Mouse (Mus musculus) heart, adult 18-20 months (tissue): ENCODE data around the gene Stim1. TPM values are rescaled to one million over a fixed set of nuclear protein-coding genes. Genes with fewer than 3 reads are reported as not detected.

Experiments
- DNase-seq, 2 experiments: peaks; one replicate each; pipeline ENCODE4 v3.0.0; 2021 to 2022; ENCODE audit warnings: mixed read lengths in 1 of 2
- total RNA-seq, 2 experiments: library from RNA; stranded (reverse); gene quantifications; 2 replicates each; pipeline ENCODE4 v1.2.3; 2021

Gene Stim1
- total RNA-seq, 2 experiments from 2014 or later: 20.7 to 25.8 TPM

DNA sequence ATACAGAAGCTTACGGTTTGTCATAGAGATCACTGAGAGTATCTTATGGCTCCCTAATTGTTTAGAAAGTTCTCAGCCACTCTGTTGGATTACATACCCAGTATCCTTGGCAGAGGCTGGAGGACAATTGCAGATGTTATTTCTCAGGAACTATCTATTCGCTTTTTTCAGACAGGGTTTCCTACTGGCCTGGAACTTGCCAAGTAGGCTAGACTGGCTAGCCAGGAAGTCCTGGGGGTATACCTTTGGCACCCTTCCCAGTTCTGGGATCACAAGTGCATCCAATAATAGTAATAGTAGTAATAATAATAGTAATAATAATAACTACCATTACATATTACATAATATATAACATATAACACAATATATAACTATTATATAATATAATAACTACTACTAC, 38.0 kb downstream of the Stim1 start:
- peak; percentile 40 for DNase-seq

DNA sequence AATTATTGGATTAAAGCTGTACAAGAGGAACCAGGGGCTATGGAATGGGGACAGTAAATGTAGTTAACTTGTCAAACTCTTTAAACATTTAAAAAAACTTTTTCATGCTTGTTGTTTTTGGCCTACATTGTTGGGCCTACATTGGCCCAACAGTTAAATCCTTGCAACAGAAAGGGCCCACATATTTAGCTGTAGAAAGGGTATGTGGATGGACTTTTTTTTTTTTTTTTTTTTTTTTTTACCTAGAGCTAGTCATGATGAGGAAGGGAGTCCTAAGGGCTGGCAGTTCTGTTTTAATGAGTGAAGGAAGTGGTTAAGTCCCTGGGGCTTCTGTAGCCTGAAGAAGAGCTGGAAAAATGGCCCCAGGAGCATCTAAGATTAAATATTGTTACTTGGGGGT, 42.7 kb downstream of the Stim1 start:
- DNase-seq: no peak

DNA sequence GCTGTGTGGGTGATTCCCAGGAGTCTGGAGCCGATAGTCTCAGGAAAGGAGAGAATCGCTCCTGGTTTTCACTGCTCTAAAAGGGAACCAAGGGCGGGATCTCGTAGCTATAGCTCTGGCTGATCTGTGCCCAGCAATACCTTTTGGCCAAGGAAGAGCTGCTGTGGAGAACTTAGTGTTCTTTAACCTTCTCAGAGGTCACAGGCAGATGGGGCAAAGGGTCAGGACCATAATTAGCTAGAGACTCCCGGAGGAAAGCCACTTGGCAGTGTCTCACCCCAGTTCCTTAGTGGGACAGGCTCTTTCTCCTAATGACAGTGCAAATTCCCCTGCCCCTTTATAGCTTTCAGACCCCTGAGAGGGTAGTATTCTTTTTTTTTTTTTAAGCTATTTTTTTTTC, 43.2 kb downstream of the Stim1 start:
- no peak for DNase-seq

DNA sequence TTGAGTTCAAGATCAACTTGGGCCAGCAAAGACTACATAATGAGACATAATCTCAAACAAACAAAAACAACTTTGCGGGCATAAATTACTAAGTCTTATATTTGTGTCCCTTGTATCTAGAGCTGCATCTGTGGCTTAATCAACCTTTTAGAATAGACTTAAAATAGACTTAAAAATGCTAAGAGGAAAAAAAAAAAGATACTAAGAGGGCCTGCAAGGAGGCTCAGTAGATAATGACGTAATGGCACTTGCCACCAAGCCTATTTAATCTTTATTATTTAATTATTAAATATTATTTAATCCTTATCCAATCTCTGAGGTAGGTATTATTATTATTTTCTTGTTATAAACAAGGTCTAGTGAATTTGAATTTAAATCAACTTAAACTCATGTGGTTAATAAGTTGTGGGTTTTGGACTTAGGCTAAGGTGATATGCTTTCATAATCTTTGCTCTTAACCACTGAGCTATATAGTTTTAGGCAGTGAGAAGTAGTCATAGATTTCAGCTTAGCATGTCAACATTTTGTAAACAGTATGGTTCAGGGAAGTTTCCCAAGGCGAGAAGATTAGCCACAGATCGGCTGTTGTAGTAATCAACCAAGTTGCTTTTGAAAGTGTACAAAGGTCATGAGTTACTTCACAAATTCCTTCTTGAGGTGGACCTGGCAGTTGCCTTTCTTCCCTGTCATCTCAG, 45.4 kb downstream of the Stim1 start:
- no peak for DNase-seq

DNA sequence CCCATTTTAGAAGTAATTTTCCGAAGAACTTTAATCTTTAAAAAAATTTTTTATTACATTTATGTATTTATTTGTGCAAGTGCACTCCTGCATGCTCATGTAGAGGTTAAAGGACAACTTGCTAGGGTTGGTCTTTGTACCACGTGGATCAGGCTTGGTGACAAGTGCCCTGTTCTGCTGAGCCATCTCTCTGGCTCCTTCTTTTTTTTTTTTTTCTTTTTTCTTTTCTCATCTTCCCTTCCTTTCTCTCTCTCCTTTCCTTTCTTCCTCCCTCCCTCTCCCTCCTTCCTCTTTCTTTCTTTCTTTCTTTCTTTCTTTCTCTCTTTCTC, 45.9 kb downstream of the Stim1 start:
- no peak for DNase-seq

DNA sequence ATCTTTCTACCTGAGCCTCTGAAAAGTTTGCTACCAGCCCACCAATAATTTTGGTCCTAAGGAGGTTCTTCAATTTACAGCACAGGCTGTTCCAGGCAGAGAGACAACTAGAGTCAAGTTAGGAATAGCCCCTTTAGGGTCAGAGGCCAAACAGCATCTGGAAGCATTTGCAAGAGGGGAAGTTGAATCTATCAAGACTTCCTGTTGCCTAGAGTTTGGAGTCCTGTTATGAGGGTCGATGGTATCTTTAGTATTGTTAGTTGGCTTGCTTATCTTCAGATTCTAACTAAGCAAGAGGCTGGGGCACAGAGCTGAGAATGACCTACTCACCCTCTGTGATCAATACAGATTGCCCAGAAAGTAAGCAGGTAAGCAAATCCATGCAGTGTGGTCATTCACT, 46.5 kb downstream of the Stim1 start:
- DNase-seq: no peak

DNA sequence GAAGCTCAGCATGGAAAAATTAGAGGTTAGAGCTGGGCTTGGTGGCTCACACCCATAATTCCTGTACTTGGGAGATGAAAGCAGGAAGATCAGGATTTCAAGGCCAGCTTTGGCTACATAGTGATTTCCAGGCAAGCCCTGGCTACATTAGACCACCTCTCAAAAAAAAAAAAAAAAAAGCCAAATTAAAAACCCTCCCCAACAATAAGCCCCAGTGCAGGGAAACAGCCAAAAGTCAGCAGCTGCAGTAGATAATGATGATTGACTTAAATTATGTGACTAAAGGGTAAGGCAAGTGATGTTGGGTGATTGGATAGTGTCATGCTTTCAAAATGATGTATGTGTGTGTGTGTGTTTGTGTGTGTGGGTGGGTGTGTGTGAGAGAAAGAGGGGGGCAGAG, 47.3 kb downstream of the Stim1 start:
- no peak for DNase-seq

DNA sequence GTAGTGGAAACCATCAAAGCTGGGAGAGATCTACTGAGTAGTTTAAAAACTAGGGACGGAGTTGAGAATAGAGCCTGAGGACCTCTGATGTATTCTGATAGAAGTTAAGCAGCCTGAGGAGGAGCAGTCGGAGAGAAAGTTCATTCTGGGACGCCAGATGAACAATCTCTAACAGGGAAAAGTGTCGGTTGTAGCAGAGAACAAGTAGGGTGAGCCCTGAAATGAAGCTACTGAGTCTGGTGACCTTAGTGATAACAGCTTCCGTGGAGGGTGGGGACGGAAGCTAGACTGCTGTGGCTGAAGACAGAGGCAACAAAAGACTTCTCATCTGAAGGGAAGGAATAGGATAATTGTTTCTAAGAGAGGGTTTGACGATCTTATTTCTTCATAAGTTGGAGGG, 47.8 kb downstream of the Stim1 start:
- peak in 1 of 2 experiments; percentile 23 for DNase-seq

DNA sequence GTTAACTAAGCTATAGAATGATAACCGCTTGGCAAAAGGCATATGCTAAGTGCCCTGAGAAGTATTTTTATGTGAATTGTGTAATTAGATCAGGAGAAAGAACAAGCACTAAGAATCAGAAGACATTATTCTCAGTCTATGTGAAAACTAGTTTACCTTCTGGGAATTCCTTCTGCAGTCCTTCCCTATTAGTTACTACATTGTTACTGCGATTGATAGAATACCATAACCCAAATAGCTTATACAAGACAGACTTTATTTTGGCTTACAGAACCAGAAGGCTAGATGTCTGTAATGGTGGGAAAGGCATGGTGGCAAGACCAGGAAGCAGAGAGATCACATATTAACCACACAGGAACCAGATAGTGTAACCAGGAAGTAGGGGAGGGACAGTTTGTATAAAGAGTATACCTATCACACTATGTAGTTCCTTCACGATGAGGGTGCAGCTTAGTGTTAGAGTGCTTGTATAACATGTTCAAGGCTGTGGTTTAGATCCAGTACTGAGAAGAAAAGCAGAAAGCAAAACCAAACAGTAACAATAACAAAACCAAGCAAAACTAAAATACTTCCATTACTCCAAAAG, 50.1 kb downstream of the Stim1 start:
- no peak for DNase-seq

DNA sequence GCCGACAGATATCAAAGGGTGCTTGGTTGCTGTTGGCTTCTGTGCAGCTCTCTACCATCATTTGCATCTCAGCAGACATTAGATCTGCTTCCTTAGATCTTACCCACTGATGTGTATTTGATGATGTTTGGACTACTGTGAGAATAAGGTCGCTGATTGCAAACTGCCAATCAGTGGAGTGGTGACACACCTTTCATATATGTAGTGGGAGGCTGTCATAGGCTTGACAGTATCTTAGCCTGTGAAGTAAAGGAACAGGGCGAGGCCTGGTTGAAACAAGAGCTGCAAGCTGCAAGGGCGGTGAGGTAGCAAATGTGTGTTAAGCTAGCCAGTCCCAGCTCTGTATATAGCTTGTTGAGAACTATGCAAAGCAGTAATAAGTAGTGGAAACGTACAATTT, 54.5 kb downstream of the Stim1 start:
- no peak for DNase-seq

DNA sequence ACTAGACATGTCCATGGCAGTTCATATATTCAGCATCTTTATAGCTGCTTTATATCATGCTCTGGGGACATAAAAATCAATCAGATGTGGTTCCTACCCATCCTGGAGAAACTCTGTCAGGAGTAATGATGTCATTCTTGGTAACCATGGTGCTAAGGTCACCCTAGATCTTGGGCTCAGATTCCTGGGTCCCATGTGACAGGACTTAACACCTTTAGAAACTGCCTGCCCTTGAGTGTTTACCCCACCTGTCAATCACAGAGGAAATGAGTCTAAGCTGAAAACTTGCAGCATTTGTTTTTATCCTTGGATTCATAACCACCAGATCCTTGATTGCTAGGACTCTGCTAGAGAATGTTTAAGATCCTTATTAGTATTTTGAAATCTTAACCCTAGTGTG, 58.7 kb downstream of the Stim1 start:
- no peak for DNase-seq

DNA sequence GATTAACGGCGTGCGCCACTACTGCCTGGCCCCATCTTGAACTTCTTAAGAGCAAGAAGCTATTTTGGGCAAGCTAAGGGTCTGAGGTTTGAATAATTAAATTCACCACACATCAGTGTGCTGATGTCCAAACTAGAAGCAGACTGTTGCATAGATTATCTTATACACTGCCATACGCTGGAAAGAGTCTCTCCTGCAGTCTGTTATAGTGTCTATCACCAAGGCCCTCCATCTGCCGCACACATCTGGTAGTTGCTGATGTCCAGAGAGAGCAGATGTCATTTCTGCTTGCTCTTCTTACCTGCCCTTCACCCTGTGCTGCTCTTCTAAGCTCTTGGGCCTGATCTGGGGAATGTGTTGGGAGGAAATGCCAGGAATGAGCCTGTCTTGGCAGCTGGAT, 62.7 kb downstream of the Stim1 start:
- no peak for DNase-seq

DNA sequence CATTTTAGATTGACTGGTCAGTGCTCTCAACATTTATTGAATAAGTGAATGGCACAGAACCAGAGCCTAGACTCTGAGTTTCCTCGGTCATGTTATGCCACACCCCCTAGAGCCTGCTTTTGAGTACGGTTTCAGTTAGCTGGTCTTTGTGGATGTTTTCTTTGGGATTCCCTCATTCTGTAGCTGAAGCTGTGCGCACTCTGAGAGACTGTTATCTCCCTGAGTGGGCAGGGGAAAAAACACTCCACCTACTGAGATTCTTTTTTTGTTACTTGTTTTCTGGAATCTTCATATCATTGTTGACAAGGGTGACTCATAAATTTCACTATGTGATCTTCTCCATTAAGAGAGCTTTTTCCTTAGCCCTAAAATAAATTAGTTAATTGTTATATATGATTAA, 63.9 kb downstream of the Stim1 start:
- peak in 1 of 2 experiments; percentile 32 for DNase-seq

DNA sequence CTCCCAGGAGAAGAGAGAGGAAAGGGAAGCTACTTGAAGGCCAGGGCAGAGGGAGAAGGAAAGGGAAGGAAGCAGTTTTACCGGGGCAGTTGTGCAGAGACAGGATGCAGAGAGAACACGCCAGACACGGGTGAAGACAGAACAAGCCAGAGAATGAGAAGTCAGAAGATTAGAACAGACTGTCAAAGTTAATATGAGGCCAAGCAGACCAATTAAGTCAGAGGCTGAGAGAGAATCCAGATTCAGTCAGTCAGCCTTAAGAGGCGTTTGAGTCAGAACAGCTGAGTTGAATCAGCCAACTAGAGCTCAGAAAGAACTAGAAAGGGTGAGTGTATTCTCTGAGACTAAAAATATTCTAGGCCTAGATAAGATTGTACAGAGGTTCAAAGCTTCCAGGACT, 66.1 kb downstream of the Stim1 start:
- DNase-seq: peak; percentile 47 to 62

DNA sequence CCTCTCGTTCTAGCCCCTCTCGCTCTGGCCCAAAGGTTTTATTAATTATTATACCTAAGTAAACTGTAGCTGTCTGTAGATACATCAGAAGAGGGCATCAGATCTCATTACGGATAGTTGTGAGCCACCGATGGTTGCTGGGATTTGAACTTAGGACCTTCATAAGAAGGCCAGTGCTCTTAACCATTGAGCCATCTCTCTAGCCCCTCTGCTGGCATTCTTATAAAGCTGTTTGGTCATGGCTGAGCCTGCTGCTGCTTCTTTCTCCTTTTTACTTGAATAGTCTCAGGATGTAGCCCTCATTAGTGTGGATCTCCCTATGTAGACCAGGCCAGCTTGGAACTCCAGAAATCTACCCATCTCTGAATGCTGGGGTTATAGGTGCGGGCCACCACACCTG, 69.7 kb downstream of the Stim1 start:
- no peak for DNase-seq

DNA sequence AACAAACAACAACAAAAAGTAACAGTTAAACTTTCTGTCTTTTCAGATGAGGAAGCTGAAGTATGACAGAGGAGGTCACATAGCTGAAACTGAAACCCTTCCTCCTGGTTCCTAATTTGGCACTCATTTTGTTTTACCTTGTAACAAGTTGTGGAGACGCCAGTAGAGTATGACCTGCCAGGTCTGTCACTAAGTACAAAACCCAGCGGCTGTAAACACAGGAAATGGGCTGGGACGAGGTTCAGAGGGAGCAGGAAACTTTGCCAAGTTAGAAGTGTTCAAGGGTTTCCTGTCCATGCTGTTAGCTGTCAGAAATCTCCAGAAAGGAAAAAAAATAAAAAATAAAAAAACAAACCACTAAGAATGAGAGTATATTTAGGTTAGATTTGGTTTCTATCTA, 70.3 kb downstream of the Stim1 start:
- DNase-seq: peak; percentile 79 to 91

DNA sequence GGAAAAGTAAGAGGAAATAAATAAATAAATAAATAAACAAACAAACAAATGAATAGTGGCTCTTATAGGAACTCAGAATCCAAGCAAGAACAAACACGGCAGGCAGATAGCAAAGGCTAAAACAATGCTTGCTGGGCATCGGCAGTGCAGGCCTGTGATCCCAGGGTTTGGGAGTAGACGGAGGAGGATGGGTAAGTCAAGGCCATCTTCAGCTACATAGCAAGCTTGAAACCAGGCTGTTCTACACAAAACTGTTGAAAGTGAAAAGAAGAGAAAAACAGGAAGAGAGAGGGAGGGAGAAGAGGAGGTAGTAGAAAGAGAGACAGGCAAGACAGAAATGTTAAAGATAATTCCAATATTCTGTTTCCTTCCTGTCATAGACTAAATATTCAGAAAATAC, 71.3 kb downstream of the Stim1 start:
- DNase-seq: no peak

DNA sequence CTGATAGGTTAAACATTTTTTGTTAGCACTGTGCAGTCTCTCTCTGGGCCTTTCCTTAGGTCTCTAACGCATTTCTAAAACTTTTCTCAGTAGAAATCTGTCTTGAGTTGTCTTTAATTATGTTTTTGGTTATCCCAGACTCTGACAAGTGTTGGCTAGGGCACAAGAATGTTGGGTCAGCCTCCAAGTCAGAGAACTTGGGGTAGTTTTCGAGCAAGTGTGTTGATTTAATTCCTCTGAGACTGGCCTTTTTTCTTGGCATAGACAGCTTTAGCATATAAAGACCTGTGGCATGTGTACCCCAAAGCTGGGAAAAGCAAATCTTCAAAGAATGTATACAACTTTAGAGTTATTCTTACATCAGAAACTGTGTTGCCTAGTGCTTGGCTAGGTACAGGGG, 78.3 kb downstream of the Stim1 start:
- peak; percentile 72 to 74 for DNase-seq

DNA sequence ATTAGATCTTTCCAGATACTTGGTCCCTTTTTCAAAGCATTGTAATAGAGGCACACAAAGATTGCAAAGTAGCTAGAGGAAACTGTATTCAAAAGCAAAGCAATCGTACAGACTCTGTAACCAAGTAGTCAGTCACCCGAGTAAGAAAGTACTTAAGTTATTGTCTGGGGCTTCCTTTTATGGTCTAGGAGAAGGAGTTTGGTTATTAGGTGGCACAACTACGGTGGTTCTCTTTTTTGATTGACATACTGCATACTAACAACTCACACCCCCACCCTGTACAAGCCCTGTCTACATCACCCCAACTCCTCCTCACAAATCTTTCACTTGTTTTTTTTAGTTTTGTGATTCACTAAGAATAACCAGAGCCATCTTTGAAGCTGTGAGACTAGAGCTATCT, 79.7 kb downstream of the Stim1 start:
- no peak for DNase-seq

DNA sequence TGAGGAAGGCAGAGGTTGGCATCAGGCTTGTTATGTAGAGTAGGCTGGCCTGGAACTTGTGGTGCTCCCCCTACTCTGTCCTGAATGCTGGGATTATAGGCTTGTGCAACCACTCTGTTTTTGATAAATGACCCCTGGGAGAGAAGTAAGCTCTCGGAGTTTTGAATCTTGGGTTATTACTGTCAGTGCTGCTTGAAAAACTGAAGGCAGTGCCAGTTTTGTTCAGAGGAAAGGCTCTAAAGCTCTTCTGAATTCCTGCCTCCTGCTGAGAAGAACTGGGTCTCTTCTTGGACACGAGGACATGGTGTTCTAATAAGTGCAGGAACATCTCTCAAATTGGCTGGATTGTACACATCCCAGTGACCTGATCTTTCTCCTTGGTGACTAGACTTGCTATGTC, 81.1 kb downstream of the Stim1 start:
- peak in 1 of 2 experiments; percentile 31 for DNase-seq

DNA sequence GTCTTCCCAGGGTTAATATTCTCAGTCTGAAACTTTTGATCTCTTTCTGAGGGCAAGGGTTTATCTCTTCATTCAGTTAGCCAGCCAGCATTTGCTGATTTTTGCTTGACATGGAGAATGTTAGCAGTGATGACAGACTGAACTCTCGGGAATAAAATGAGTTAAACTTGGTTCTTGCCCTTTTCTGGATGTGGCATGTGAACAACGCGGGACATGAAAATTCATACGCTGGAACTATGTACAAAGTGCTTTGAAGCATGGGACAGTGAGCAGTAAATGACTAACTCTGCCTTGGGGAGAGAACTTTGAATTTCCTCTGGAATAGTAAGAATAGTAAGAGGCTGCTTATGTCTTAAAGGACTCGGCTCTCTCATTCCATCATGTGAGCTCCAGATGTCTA, 81.6 kb downstream of the Stim1 start:
- no peak for DNase-seq

DNA sequence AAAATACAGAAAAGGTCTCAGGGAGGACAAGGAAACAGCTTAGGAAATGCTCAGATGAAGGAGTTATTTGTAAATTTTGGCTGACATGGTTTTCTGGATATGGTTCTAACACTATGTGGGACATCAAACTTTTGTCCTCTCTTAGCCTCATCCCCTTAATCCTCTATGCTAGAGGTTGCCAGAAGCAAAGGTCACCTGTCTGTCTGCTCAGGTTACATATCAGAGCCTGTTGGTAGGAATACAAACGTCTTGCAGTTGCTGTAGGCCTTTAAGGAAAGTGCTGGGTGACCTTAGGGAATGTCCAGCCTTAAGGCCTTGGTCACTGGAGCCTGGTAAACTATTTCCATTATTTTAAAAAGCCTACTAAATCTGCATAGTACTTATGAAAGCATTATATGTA, 85.8 kb downstream of the Stim1 start:
- no peak for DNase-seq

DNA sequence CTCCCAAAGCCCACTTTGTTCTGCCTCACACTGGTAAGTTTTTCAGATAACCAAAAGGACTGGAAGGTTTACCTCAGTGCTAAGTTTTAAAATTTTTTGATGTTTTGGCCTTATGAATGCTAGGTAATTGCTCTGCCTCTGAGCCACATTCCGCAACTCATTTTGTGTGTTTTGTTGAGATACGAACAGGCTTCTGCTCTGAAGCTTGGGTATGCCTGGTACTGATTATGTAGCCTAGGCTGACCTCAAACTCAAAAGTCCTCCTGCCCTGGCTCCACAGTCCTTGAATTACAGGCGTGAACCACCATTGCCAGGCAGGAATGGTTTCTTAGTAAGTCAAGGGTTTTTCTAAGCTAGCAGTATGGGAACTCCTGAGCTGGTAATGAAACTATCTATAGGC, 90.5 kb downstream of the Stim1 start:
- DNase-seq: no peak

DNA sequence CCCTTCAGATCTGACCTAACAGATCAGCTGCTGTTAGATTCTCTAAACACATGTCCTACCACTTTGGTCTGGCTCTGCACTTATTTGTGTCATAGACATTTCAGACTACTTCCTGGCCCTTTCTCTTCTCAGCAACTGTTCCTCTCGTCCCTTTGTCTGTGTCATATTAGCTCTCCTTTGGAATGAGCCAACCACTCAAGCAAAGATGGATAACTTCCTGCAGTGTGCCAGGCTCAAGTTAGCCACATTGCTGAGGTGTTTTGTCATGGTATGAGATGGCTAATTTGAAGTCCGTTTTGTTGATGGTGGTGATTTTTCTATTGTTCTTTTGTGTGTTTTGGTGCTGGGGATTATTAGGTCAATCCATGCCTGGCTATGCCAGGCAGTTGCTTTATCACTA, 93.7 kb downstream of the Stim1 start:
- DNase-seq: no peak

DNA sequence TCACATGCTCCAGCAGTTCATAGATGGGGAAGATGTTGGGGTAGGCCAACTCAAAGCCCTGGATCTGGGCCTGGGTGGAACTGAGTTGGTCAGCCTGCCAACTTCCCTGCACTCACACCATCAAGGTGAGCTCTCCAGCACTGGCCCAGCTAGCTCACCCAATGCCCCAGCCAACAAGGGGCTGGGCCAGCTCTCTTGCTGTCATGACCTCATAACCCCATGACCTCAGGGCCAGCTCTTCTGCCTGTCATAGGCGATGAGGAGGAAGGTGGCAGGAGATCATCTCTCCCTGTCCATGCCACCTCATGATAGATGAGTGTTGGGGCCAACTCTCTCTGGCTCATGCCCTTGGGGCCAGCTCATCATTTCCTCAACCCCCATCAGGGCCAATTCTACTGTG, 96.2 kb downstream of the Stim1 start:
- DNase-seq: no peak
